Mouse (Mus musculus) liver, embryonic 14.5 days (tissue): ENCODE results near the gene Chpt1. TPM values are rescaled to one million over a fixed set of nuclear protein-coding genes. Genes with fewer than 3 reads are reported as not detected.
"Not testable (repeated sequence)": the region's sequence is repeated elsewhere in the genome, so short reads cannot be mapped to it uniquely, and the experiment has no call there.

Experiments used
- ATAC-seq: fragments of 200-750 bp; cut with Nextera tagmentation; 2 replicates; pipeline ENCODE4 v1.8.0; 2017; ENCODE audit warnings: moderate number of reproducible peaks, mild to moderate bottlenecking, moderate library complexity; ENCODE audit not compliant: insufficient read depth
- DNase-seq, 3 experiments: peaks; one replicate each; pipeline ENCODE4 v3.0.0-alpha.2; 2012 to 2013; ENCODE audit warnings: low read depth in 3 of 3, low spot score in 3 of 3
- H3K27ac ChIP-seq: fragments of 300-500 bp; sonication (generic); 2 replicates; pipeline ENCODE4 v1.5.1; 2014; ENCODE audit warnings: moderate library complexity, mild to moderate bottlenecking, control low read depth, inconsistent platforms
- H3K27me3 ChIP-seq: fragments of 300-500 bp; sonication (generic); 2 replicates; pipeline ENCODE4 v1.6.1; 2014; ENCODE audit warnings: mild to moderate bottlenecking, low read length, moderate library complexity; ENCODE audit not compliant: control insufficient read depth, insufficient read depth
- H3K36me3 ChIP-seq: fragments of 300-500 bp; sonication (generic); replicated peaks from 2 replicates; pipeline ENCODE4 v1.6.1; 2014; ENCODE audit warnings: low read depth; ENCODE audit not compliant: control insufficient read depth, insufficient read depth
- H3K4me1 ChIP-seq, 2 experiments: fragments of 200-500 bp in 1 of 2; fragments of 300-500 bp in 1 of 2; sonication (generic) in 1 of 2; replicated peaks; 2 replicates each; pipeline ENCODE4 v1.6.1; 2012 to 2014; ENCODE audit warnings: antibody characterized with exemption in 1 of 2, inconsistent platforms in 1 of 2, low read length in 1 of 2; ENCODE audit not compliant: control insufficient read depth in 2 of 2, insufficient read depth in 2 of 2
- H3K4me2 ChIP-seq: fragments of 300-500 bp; sonication (generic); 2 replicates; pipeline ENCODE4 v1.6.1; 2014; ENCODE audit warnings: low read depth, mild to moderate bottlenecking, control low read depth, moderate library complexity
- H3K4me3 ChIP-seq, 2 experiments: fragments of 200-500 bp in 1 of 2; fragments of 300-500 bp in 1 of 2; sonication (generic) in 1 of 2; 2 replicates each; pipeline ENCODE4 v1.5.1; 2012 to 2014; ENCODE audit warnings: low read depth in 2 of 2, low read length in 2 of 2, mild to moderate bottlenecking in 2 of 2, control low read depth in 1 of 2, inconsistent platforms in 1 of 2, moderate library complexity in 1 of 2; ENCODE audit not compliant: insufficient read depth in 1 of 2
- H3K9ac ChIP-seq: fragments of 300-500 bp; sonication (generic); replicated peaks from 2 replicates; pipeline ENCODE4 v1.6.1; 2014; ENCODE audit warnings: mild to moderate bottlenecking, control low read depth, moderate library complexity
- H3K9me3 ChIP-seq: fragments of 300-500 bp; sonication (generic); 2 replicates; pipeline ENCODE4 v1.6.1; 2016; ENCODE audit warnings: low read length, mixed read lengths; ENCODE audit not compliant: control insufficient read depth
- CTCF ChIP-seq: IDR thresholded peaks from 2 replicates; pipeline ENCODE4 v1.5.1; 2016; ENCODE audit warnings: antibody characterized with exemption, low read depth, control low read depth
- EP300 ChIP-seq: IDR thresholded peaks from 2 replicates; pipeline ENCODE4 v1.6.1; 2016; ENCODE audit warnings: antibody characterized with exemption, low read depth
- WGBS: fragments of 180-500 bp; shearing (Covaris S2); extraction: QIAGEN DNeasy Blood & Tissue Kit; methylation state at CpG from one replicate; pipeline ENCODE4 v1.1.7; 2014; ENCODE audit not compliant: insufficient replicate concordance; 5-methylcytosine and 5-hydroxymethylcytosine counted together
- polyA plus RNA-seq, 2 experiments: library from polyadenylated mRNA; depleted of rRNA in 1 of 2; stranded (reverse) in 1 of 2; unstranded in 1 of 2; fragments of >200 nt; fragmentation: Nextera tagmentation in 1 of 2; extraction: Ambion mirVana in 1 of 2; gene quantifications; 2 replicates each; pipeline versions ENCODE4 v1.2.1 to v1.2.3; 2012 to 2014

The Chpt1 gene
- polyA plus RNA-seq, 2 experiments = 1.0 to 3.4 TPM

- TF ChIP-seq CTCF = no peak
- no peak for TF ChIP-seq EP300
- WGBS = 65% methylated on average over 11 of the region's 11 CpGs
- DNase-seq = no peak
- Histone ChIP-seq H3K27ac (no peak overlapping the region), H3K4me3 (no peak overlapping the region), H3K27me3 (no peaks in the 10 kb centered on the region), H3K9me3 (no peaks in the 10 kb centered on the region), H3K4me1 (no peaks in the 10 kb centered on the region), H3K4me2 (no peak overlapping the region), H3K36me3 (no peaks in the 10 kb centered on the region), H3K9ac (no peak overlapping the region)
- no peak for ATAC-seq
Observed at GRCm38 (mm10) chr10:88496864-88497564, 6.9 kb downstream of the Chpt1 start.

- H3K4me2 ChIP-seq = no peak overlapping the region
- ATAC-seq = no peak
Observed at GRCm38 (mm10) chr10:88494959-88495587, 8.8 kb downstream of the Chpt1 start.

GRCm38 (mm10) chr10:88492658-88493057 lies 11.2 kb downstream of the Chpt1 start:
- WGBS = 49% methylated on average over 8 of the region's 8 CpGs
- no peak overlapping the region for H3K27ac ChIP-seq

More at GRCm38 (mm10) chr10:88494959-88495587, 8.8 kb downstream of the Chpt1 start:
- Histone ChIP-seq H3K4me1 (no peaks in the 10 kb centered on the region), H3K4me3 (no peak overlapping the region), H3K27ac (no peak overlapping the region), H3K27me3 (no peaks in the 10 kb centered on the region), H3K9ac (no peak overlapping the region), H3K9me3 (no peaks in the 10 kb centered on the region), H3K36me3 (no peaks in the 10 kb centered on the region)
- TF ChIP-seq CTCF = no peak
- no peak for TF ChIP-seq EP300
- whole genome bisulfite sequencing = 45% methylated on average over 4 of the region's 4 CpGs
- no peak for DNase-seq

GRCm38 (mm10) chr10:88491632-88492031 lies 12.2 kb downstream of the Chpt1 start:
- Histone ChIP-seq H3K27ac (no peak overlapping the region), H3K36me3 (no peaks in the 10 kb centered on the region), H3K9ac (no peak overlapping the region), H3K9me3 (no peaks in the 10 kb centered on the region), H3K4me2 (no peak overlapping the region), H3K27me3 (no peaks in the 10 kb centered on the region), H3K4me3 (no peak overlapping the region), H3K4me1 (no peaks in the 10 kb centered on the region)
- ATAC-seq (no peak), DNase-seq (no peak)
- 46% methylated on average over 7 of the region's 7 CpGs for WGBS
- TF ChIP-seq CTCF = 0 out of 2 replicates have a peak, but pooled peaks have one; percentile 3
- no peak for TF ChIP-seq EP300

More at GRCm38 (mm10) chr10:88492658-88493057, 11.2 kb downstream of the Chpt1 start:
- Histone ChIP-seq H3K4me1 (no peaks in the 10 kb centered on the region), H3K9ac (no peak overlapping the region), H3K4me3 (no peak overlapping the region), H3K9me3 (no peaks in the 10 kb centered on the region), H3K36me3 (no peaks in the 10 kb centered on the region), H3K4me2 (no peak overlapping the region), H3K27me3 (no peaks in the 10 kb centered on the region)
- ATAC-seq = no peak
- TF ChIP-seq EP300 = no peak
- TF ChIP-seq CTCF = no peak
- no peak for DNase-seq

GRCm38 (mm10) chr10:88488629-88489028 lies 15.2 kb downstream of the Chpt1 start:
- WGBS = 72% methylated on average over 5 of the region's 5 CpGs
- no peaks in the 10 kb centered on the region for H3K27me3 ChIP-seq
- H3K9ac ChIP-seq = no peak overlapping the region
- H3K9me3 ChIP-seq = no peaks in the 10 kb centered on the region
- no peaks in the 10 kb centered on the region for H3K36me3 ChIP-seq
- no peak overlapping the region for H3K27ac ChIP-seq
- no peak for DNase-seq
- no peak overlapping the region for H3K4me3 ChIP-seq
- no peak for ATAC-seq
- TF ChIP-seq EP300 (no peak), CTCF (no peak)
- no peaks in the 10 kb centered on the region for H3K4me1 ChIP-seq
- no peak overlapping the region for H3K4me2 ChIP-seq

GRCm38 (mm10) chr10:88482866-88483265 lies 21.0 kb downstream of the Chpt1 start:
- ATAC-seq, H3K4me1 ChIP-seq, H3K9me3 ChIP-seq, H3K27ac ChIP-seq, H3K36me3 ChIP-seq, DNase-seq, H3K27me3 ChIP-seq, H3K4me3 ChIP-seq, H3K4me2 ChIP-seq, H3K9ac ChIP-seq: not testable (repeated sequence)
- WGBS = 75% methylated on average over 10 of the region's 10 CpGs
